Mouse (Mus musculus) adrenal gland, postnatal 36 days (tissue): Measurements from ENCODE around the gene Tmcc3. TPM values are rescaled to one million over a fixed set of nuclear protein-coding genes. Genes with fewer than 3 reads are reported as not detected.
A peak's percentile ranks its signal among the peaks of the same experiment; 100 is the strongest.

ENCODE experiments used
- DNase-seq, 2 experiments: peaks; one replicate each; pipeline ENCODE4 v3.0.0; 2021; ENCODE audit warnings: mixed read lengths in 1 of 2
- total RNA-seq, 2 experiments: library from RNA; stranded (reverse); gene quantifications; 2 replicates each; pipeline ENCODE4 v1.2.3; 2021

Tmcc3 gene
- total RNA-seq, 2 experiments from 2014 or later = 19.9 to 31.3 TPM

DNA sequence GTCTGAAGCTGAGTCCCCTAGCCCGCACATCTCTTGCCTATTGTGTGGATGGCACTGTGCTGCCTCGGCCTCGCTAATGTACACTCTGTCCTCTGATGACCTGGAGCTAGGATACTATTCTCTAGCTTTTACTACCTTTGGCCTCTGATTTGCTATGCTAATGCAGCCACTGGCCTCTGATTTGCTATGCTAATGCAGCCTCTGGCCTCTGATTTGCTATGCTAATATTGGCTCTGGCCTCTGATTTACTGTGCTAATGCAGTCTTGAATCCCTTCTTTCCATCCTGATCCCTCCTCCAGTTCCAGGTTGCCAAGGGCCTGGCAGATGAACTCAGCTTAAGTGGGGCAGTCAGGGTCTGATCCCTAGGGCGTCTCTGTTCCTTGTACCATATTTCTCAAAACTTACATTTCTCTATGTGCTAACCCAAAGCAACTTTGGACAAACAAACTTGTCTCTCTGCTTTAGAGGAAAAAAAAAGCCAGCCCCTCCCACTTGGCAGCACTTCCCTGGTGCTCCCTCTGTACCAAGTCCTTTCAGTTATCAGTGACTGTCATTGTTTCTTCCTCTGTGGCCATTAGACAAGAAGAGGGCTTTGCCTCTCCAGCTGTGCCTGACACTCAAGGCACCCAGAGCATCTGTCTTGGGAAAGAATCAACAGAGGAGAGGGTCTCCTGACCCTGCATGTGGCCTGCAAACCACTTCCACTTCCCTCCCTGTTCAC lies 237.9 kb downstream of the Tmcc3 start:
- peak in 1 of 2 experiments; percentile 60 for DNase-seq

DNA sequence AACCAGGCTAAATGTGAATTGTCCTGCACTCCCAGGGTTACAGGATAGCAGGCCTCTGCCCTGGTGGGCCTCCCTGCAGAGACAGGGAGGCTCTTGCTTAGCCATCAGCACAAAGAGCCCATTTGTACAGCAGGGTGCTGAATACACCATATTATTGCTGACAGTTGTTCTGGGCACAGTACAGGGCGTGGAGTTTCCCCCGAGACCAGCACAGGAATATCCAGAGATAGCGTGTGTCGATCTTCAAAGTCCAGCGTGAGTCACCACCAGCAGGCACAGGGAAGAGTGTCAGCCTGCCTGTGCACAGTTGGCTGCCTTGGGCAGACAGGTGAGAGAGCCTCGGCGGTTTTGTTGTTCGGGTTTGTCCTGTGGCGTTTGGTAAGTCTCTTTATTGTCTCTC lies 238.9 kb downstream of the Tmcc3 start:
- DNase-seq = no peak

DNA sequence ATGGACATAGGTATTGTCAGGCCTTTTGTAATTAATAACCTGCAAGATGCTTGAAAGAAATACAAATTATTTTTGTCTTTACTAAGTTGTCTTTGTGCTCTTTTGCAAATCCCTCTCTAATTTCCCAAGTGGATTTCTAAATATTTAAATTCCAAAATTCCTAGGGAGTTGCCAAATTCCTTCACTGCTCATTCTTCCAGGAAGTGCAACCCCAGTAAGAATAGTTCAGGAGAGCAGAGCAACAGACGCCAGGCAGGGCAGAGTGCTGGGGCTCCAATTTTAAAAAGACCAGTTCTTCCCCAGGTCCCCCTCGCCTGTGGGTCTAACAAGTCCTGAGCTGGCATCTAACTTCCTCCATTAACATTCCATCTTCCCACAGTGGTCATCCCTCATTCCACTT lies 239.3 kb downstream of the Tmcc3 start:
- DNase-seq = no peak

DNA sequence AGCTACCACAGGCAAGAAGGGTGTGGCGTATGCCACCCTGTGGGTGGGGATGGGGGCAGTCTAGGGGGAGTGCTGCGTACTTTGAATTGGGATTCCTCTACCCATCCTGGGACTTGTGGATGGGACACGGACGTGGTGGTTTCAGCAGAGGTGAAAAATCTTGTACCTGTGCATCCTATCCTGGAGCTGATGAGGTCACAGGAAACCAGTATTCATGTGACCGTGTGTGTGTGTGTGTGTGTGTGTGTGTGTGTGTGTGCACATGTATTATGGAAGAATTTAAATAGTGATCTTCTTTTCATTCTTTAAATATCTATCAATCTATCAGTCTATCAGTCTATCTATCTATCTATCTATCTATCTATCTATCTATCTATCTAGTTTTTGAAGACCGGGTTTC lies 239.8 kb downstream of the Tmcc3 start:
- no peak for DNase-seq

DNA sequence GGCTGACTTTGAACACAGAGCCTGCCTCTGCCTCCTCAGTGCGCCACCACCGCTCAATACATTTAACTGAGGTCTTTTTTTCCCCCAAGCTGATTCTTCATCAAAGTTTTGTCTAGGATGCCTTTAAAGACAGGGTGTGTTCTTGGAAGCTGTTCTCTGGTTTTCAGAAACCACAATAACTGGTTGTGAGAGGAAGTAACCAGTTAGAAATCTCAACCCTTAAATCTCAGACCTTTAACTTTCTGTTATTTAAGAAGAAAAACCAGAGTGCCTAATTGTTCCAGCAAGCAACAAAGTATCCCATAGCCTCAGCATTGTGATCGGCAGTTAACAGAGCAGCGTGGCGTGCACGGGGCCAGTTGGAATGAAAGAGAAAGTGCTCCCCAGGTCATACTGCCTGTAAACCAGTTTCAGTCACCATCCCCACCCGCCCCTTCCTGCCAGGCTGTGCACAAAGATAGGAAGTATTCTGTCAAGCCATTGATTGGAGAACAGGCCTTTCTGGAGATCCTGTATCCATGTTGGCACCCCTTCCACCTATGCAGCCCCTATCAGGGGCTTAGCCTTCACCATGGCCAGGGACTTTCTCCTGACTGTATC lies 240.3 kb downstream of the Tmcc3 start:
- DNase-seq = peak in 1 of 2 experiments; percentile 25

DNA sequence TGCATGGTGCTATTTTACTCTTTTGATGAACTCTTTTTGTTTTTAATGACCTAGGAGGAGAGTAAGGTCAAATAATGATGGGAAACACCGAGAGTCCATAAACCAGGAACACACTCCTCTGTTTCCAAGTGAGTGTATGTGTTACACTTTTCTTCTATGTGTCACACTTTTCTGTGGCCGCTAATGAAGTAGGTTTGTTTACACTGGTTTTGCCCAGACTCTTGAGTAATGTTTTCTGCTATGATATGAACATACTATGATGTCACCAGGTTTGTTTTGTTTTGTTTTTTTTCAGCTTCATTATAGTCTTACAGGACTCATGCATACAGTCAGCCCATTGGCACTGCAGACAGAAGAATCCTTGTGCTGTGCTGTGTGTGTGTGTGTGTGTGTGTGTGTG lies 243.6 kb downstream of the Tmcc3 start:
- DNase-seq = no peak

DNA sequence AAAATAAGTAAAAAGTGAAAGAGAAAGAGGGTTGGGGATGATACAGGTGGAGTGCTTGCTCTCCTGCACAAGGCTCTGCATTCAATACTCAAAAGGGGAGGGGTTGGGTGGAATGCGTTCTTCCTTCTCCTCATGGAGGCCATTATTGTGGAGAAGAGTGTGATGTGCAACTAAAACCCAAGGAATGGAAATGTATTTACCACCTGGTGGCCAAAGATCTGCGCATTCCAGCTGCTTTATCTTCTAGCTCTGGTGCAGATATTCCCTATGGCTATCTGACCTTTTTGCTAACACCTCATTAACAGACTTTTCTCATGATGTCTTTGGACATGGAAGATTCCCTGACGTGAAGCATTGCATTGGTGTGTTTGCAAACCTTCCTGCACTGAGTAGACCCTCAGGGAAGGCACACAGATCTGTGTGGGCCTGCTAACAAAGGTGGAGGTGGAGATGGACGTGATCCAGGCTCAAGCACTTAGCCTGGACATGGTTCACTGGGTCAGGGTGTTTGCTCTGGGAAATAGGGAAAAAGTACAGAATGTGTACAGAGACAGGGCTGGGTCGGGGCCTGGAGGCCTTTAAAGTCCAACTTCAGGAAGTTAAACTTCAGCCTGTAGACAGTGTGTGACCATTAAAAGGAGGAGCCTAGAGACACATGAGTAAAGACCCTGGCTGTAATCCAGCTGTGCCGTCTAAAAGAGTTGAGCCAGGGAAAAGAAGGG lies 245.8 kb downstream of the Tmcc3 start:
- no peak for DNase-seq

DNA sequence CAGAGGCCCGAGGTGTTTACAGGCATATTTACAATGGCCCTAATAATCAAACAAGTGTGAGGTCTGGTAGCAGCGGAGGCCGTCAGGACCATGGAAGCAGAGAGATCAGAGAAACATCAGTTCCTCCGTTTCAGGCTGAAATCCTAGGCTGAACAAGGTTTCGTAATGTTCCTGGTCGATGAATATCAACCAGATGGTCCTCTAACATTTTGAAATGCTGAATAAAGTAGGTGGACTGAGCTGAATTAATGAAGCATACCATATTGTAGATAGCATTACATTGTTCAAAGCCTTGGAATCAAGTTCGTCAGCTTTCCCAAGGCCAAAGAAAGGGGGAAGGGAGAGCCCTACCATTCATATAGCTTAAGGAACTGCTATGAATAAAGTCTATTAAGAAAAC lies 247.1 kb downstream of the Tmcc3 start:
- DNase-seq = no peak

DNA sequence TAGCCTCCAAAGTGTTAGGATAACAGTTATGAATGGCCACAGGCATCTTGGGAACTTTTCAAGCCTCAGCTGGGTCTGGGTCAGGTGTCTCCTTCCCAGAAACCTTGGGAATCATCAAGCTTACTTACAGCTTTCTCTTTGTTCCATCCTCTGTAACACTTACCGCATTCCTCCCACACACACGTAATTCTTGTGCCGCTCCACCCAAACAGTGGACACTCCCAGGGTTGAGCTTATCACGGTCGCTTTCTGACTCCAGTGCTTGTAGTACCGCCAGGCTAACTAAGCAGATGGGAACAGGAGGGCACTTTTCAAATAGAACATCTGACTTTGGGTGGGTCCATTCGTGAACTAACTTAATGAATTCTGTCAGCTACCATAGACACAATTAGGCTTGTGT lies 249.6 kb downstream of the Tmcc3 start:
- no peak for DNase-seq

DNA sequence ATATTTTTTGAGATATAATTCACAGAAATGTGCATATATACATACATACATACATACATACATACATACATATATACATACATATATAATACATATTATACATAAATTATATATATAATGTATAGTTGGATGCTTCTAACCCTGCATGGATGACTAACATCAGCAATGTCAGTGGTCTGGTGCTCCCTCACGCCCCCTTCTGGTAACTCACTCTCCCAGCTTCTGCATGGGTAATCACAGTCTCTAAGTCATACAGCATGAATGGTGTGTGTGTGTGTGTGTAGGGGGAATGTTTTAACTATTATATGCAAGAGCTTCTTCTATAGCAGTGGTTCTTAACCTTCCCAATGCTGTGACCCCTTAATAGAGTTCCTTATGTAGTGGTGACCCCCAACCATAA lies 250.4 kb downstream of the Tmcc3 start:
- peak; percentile 29 to 56 for DNase-seq

DNA sequence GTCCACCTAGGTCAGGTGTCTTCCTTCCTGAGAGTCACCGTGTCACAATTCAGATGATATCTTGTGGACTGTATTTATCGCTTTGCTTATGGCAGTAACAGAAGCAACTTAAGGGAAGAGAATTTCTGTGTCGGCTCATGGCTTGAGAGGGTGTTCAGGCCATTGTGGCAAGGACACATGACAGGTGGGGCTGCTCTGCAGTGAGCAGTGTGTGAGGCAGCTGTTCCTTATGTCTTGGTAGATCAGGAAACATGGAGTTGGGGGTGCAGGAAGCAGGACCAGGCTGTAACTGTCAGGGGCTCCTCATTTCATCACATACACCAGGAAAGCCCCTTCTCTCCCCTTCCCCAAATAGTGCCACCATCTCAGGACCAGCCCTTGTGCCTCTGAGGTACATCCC lies 251.2 kb downstream of the Tmcc3 start:
- no peak for DNase-seq

DNA sequence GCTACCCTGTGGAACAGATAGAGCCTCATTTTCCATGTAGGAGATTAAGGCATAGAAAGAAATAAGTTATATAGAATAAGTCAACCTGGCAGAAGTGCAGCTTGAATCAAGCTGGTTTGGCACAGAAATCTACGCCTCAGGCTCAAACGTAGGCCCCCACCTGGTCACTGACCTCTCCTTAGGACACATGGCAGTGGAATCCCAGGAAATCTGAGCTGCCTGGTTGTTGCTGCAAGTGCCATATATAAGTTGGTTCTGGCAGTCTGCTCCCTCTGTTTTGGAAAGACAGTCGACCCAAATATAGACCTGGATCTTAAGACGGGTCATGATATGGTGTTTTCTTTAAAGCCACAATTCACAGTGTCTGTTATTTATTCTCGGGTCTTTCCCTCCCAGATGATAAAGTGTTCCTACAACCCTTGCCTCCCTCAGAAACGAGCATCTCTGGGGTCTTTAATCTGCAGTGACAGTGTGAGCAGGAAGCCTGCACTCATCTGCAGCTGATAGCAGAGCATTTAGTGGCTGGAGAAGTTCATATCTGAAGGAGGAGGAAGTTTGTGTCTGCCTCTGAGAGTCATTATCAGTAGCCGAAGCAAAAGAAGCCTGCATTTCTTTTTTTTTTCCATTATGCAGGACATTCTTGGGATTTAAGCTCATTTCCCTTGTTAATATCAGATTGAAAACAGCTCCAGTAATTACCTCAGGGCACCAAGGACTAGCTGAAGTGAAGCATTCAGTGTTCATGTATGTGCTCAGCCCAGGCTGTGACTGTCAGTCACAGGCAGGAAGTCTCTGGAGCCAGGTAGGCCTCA lies 253.9 kb downstream of the Tmcc3 start:
- DNase-seq = no peak

DNA sequence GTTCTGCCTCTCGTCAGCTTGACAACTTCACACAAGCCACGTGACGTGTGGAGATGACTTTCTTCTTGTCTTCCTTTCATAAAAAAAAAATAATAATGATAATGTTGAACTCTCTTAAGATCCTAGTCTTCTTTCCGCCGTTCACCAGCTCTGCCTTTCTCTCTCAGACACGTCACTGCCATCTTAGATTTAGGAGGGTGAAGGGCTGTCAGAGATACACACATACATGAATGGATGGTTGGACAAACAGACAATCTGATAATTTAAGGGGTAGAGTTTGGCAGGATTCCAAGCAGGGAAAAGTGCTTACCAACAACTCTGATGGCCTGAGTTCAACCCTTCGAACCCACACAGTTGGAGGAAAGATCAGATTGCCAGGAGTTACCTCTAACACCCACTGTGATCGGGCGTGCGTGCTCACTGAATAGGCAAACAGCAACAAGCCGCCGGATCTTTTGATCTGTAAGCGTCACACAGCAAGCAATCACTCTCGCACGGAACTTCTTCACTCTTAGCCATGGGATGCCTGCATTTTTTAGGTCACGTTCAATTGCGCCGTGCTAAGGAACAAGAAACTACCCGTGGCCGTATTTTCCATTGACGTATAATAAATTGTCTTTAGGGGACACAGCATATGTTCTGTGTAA lies 254.6 kb downstream of the Tmcc3 start:
- no peak for DNase-seq

DNA sequence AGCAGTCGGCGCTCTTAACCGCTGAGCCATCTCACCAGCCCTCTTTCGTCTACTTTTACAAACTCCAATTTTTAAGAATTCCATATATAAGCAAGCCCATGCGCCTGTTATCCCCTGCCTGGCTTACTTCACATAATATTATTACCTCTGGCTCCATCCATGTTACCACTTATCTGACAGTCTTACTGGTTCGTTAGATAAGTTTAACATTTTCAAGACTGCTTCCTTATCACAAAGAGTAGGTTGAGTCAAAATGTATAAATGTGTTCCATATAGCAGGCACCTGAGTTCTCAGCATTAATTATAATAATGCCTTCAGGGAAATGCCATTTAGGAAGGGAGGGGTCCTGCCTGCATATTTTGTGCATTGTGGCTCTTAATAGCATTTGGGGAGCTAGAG lies 255.5 kb downstream of the Tmcc3 start:
- DNase-seq = no peak

DNA sequence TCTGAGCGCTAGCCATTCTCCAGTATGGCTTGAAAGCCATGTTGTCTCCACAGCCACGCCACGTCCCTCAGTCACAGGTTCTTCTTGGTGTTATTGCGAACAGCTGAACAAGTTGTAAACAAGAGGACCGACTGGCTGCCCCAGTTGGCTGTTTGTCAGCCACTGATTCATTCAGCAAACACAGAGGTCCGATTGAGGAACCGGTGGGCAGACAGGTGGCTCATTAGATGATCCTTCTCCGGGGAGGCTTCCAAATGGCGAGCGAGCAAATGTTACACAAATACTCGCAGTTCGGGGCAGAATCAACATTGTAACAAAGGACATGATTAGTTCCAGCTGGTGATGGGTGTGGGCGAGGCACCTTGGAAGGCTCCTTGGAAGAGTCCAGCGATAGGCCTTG lies 256.2 kb downstream of the Tmcc3 start:
- DNase-seq = peak in 1 of 2 experiments; percentile 17

DNA sequence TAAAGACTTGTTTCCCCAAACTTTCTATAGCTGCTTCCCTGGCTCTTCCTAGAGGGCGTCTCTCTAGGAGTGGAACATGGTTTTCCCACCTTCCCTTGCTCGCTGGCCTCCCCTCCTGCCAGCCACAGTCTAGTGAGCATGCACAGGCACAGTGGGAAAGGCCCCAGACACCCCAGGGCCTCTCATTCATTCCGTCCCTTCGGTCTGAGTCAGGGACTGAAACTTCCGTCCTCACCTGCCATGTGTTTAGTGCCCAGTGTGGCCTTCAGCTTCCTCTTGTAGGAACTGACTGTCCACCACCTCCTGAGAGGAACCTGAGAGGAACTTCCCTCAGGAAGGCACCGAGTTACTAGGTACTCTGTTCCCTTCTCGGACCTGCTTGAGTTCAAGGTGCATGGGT lies 257.1 kb downstream of the Tmcc3 start:
- DNase-seq = no peak

DNA sequence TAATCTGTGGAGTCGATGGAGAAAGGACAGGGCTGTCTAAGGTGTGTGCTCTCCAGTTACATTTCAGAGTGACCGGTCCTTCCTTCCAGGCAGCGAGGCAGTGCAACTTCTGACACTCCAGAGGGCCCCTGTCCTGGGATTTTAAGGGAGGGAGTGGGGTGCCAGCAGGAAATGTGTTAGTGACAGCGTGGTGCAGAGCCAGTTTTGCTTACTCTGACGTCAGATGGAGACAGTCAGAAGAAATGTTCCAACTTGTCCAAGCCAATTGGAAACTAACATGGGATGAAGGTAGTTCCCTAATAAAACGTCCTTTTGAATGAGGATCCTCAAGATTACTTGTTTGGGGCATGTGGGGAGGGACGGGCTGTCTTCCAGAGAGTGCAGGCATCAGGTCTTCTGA lies 258.0 kb downstream of the Tmcc3 start:
- DNase-seq = no peak

DNA sequence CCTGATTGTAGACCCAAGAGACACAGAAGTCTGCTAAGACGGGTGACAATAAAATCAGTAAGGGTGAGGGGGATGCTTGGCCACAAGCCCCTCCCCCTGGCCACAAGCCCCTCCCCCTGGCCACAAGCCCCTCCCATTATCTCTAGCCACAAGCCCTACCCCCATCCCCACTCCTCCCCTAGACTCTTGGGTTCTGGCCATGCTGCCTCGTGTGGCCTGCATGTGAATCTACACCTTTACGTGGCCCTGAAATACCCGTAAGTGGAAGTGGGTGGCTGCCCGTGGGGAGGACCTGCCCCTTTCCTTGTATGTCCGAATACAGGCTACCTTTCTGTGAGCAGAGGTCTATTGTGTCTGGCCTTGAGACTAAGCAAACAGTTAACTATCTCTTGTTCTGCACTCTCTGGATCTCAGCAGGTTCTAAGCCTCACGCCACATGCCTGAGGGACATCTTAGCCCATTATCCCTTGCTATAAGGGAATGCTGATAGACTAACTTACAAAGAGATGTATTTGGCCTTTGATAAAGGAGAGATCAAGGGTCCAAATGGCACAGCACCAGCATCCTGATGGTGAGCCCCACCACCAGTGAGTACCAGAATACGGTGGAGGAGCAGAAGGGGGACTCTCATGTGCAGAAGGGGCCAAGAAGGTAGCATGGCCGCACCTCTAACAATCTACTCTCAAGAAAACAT lies 260.3 kb downstream of the Tmcc3 start:
- no peak for DNase-seq

DNA sequence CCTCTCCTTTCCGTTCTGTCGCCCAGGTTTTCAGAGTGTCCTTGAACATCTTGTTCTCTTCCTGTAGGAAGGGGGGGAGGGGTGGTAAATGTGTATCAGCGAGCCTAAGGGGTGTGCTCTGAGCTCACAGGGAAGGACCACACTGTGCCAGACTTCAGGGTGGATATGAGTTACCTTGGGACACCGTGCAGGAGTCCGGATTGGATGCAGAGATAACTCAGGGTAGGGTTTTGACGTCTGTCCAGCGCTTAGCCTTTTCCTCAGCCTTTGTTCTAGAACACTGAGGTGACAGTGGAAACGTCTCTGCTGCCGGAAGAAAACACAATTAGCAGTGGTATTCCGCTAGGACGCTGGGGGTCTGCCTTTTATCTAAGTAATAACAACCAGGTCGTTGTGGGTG lies 261.0 kb downstream of the Tmcc3 start:
- peak; percentile 4 to 7 for DNase-seq

DNA sequence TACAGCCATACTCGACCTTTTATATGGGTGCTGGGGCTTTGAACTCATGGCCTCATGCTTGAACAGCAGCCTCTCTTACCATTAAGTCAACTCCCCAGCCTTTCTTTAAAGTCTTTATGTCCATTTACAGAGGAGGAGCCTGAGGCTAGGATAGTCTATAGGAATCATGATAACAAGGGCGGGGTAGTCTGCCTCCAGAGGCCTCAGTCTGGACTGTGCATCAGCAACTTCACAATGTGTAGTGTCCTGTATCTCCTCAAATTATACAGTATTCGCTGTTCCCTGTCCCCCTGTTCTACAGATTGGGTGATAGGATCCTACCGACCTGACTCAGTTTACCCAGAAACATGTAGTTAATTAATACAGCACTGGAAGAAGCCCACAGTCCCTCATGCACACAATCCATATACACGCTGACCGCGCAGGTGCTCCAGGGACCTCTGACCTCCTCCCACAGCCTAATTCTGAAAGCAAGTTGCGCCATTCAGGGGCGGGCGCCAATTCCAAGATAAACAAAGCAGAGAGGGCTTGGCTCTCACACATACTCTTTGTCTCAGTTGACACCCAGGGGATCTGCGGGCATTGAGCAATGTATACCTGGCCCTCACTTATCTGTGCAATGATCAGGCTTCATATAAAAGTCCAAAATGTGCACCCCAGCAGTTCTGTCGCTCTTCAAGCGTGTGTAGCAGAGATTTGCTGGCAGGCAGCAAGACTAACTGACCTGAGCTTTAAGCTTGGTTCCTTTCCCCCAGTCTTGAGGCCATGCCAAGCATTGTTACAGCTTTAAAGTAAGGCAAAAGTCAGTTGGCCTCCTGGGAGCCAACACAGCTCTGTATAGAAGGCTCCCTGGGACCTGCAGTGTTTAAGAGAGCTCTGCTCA lies 262.9 kb downstream of the Tmcc3 start:
- peak; percentile 20 to 57 for DNase-seq
